Mouse (Mus musculus) T-helper 2 cell (primary cell): Measurements from ENCODE around the gene Kdm4a.

ENCODE experiments used
- in situ Hi-C: fragments of 300-600 bp; cut with MboI, MseI; formaldehyde crosslinking; loops from one replicate; pipeline ENCODE4 v1.15.1; 2025; ENCODE audit warnings: high pct_unique_total_duplicates

Kdm4a gene

DNA sequence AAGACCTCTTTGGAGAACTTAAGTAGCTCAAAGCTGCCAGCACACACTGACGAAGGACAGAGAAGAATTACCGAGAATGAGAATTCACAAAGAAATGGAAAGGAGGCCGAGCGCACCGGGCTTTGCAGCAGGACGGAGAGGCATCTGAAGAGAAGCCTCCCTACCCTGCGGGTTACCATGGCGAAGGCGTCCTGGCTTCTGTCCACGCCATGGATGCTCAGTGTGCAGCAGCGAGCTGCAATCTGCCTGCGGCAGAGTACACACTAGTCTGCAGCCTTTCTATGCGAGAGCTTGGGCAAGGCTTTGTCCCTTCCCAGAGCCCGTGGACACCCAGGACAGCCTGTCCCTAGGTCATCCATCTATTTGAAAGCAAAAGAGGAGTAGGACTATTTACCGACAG lies 23.3 kb downstream of the Kdm4a start:
- in situ Hi-C loops: loop anchor here (10.0 kb wide), 1 partner anchor 218 kb away; no protein-coding TSS in a partner anchor

DNA sequence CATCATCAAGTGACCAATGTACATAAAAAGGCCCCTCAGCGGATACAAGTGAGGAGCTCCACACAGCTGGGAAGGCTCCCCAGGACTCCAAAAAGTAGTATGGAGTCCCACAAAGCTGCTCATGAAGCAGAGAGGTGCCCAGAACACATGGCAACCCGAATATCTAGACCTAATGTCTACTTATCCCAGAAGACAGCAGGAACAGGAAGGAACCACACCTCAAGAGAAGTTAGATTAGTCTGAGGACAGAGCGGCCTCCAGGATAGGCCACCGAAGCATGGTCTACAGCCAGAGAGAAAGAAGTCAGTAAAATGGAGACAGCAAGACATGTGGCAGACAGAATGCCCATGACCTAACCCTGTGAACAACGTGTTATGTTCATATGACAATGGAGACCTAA lies 25.0 kb downstream of the Kdm4a start:
- in situ Hi-C loops: loop anchor here (10.0 kb wide), 1 partner anchor 220 kb away; no protein-coding TSS in a partner anchor

DNA sequence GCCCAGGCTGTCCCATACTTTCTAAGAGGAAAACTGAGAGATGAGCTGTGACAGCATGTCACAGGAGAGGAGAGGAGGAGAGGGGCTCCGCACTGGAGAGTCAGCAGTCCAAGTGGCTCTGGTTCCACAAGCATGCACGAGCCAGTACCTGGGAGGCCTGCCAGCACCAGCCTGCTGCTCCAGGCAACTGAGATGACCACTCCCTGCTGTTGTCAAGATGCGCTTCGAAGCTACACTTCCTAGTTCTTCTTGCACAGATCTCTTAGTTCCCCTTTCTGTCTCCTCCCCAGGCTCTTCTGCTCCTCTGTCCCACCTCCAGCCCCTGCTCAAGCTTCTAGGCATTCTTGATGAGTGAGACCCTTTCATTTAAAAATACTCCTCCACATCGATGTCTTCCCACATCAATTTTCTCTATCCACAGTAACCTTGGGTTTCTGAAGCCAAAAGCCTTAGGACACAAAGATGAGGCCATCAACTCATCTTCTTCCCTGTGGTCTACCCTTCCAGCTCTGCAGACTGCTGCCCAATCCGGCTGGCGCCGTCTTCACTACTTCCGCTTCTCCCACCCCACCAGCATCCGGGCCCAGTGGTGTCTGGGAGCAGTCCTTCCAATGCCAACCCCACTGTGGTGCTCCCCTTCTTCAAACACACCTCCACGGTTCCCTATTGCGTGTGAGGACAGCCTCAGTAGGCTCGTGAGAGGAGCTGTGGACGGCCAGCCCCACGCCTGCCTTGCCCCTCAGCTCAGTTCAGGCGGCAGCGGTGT lies 27.6 kb downstream of the Kdm4a start:
- in situ Hi-C loops: loop anchor here (10.0 kb wide), 1 partner anchor 223 kb away; no protein-coding TSS in a partner anchor

- in situ Hi-C loops: loop anchor here (10.0 kb wide), 1 partner anchor 224 kb away; no protein-coding TSS in a partner anchor
These were observed 29.0 kb downstream of the Kdm4a start for GRCm38 (mm10) chr4:118150804-118151203.

- in situ Hi-C loops: loop anchor here (10.0 kb wide), 1 partner anchor 225 kb away; no protein-coding TSS in a partner anchor
These were observed 29.7 kb downstream of the Kdm4a start for GRCm38 (mm10) chr4:118149956-118150680.

DNA sequence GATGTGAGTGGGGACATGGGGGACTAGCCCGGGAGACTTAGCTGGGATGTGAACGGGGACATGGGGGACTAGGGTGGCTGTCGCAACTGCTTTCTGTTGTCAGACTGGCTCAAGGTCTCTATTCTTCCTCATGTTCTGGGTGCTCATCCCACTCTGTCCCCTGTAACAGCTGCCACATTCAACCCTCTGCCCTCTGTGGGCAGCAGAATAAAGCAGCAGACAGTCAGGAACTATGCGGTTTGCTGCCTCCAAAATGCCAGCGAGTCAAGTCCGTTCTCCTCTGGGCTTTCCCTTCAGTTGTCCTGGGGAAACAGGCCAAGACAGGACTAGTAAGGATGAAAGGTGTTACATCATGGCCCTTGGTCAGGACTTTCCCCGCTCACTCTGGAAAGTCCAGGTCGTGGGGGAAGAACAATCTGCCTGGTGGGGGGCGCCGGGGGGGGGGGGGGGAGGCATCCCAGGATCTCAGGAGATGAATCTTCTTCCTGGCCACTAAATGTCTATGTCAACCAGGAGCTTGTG lies 30.7 kb downstream of the Kdm4a start:
- in situ Hi-C loops: no loop called here

GRCm38 (mm10) chr4:118148317-118148687 lies 31.5 kb downstream of the Kdm4a start:
- in situ Hi-C loops: no loop called here

DNA sequence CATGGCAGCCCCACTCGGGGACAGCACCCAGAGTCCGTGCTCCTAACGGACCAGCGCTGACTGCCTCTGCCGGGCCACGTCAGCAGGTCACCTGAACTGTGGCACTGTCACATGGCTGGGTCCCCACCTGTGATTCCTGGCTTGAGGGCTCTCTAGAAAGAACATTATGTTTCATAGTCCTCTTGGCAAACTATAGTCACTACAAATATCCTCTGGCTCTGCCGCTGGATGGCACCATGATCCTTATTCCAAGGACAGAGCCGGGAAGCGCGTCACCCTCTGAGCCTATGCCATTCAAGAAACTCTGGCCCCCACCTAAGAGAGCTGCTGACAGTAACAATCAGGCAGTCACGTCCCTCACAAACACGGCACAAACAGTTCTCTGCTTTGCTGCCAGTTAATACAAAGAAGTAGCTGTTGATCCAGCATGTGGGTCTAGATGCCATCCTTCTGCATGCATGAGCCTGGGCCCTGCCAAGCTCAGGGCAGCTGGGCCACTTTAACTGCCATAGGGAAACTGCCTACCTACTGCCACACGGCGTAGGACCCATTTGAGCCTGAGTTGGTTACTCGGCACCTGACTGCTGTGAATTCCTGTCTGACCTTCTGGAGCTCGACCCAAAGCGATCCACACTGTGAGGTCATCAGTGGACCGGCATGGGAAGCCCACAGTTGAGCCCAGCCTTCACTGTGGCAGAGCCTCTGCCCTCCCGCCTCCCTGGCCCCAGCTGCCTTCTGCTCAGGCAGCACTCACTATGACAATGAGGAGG lies 32.1 kb downstream of the Kdm4a start:
- in situ Hi-C loops: no loop called here

DNA sequence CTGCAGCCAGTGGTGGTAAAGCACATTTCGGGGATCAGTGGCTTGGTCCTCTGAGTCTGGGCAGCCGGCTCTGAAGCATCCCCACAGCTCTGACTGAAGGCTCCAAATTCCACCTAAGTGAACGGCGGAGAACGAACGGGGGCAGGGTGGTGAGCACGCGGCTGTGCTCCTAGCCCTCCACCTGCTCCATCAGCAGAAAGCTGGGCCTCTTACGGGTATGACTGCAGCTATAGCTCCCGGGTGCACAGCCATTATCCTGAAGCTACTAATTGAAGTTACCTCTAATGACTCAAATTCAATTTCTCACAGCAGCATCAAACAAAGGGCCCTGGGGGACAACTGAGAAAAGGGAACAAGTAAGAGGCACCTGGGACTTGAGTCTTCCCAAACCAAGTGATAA lies 32.8 kb downstream of the Kdm4a start:
- in situ Hi-C loops: no loop called here

DNA sequence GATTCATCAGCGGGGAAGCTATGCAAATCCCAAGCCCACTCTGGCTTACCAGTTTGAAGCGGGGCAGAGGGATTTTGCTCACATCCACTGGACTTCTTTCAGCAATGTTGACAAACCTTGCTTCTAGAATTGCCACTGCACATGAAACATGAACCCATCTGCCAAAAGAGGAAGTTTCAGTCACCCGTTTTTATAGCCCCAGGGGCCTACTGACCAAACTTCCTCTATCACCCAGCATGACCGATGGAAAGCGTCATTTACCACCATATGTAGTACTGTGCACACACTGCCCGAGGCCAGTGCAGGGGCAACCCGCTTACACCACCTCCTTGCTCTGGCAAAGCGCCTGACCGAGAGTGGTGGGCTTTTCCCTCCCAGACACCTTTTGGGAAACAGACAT lies 35.5 kb downstream of the Kdm4a start:
- in situ Hi-C loops: no loop called here

DNA sequence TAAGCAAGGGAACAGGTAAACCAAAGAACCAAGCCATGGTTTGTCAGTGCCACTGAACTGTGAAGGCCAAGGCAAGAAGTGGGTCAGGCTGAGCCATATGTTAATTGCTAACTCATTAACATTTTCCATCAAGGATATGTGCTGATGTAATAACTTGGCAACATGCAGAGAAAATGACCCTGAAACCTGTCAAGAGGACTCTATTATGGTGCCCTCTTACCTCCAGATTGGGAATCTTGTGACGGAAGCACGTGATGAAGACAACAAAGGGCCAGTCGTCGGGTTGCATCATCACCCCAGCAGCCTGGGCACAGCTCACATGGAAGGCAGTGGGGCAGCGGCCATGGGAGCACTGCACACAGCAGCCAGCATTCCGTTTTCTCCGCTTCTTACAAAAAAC lies 36.2 kb downstream of the Kdm4a start:
- in situ Hi-C loops: no loop called here

- in situ Hi-C loops: no loop called here
These were observed 38.3 kb downstream of the Kdm4a start for GRCm38 (mm10) chr4:118141511-118141910.

GRCm38 (mm10) chr4:118138891-118139290 lies 41.0 kb downstream of the Kdm4a start:
- in situ Hi-C loops: no loop called here

DNA sequence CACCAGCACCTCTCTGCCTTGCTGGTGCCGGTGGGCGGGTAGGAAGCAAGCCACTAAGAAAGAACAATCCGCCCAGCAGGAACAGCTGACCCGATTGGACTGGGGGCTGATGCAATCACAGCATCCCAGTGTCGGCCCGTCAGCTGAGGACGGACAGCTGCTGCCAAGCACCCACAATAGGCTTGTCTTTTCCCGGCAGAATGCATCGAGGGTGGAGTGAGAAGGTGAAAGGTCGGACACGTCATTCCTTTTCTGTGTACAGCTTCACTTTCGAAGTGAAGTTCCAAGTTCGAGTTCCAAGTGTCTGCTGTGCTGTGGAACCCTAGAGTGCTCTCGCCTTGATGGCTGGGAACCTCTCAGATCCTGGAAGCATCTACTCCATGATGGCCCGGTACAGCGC lies 42.0 kb downstream of the Kdm4a start:
- in situ Hi-C loops: no loop called here

DNA sequence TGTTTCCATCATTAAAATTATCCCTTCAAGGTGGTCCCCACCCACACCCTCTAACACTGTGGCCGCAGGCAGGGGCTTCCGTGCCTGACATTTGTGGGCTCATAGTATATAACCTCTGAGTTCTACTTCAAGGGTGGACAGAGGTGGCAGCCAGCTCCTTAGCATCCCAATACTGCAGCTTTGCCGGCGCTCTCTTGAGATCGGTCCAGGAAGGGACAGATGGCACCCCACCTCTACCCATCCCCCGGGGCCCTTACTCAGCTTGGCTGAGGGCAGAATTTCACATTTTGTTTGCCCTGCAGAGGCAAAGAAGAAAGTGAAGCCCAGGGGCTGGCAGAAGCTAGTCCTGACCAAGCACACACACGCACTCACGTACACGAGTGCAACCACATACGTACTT lies 42.5 kb downstream of the Kdm4a start:
- in situ Hi-C loops: no loop called here

GRCm38 (mm10) chr4:118135414-118135813 lies 44.4 kb downstream of the Kdm4a start:
- in situ Hi-C loops: no loop called here

GRCm38 (mm10) chr4:118134485-118135365 lies 45.1 kb downstream of the Kdm4a start, which contains the start of gene St3gal3:
TSS of gene St3gal3 (minus strand) at chr4:118134914.
- in situ Hi-C loops: no loop called here

DNA sequence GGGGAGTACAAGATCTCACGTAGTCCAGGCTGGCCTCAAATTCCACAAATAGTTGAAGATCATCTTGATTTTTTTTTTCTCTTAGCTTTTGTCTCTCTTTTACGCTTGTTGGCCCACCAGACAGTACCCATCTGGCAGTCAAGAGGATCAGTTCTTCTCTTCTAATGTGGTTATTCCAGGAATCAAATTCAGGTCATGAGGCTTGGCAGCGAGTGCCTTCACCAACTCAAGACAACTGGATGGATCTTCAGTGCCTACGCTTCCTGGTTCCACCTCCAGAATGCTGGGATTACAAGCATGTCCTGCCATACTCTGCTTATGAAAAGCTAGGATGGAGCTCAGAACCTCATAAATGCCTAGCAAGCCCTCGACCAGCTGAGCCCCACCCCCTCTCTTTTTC lies 48.5 kb downstream of the Kdm4a start:
- in situ Hi-C loops: no loop called here

- in situ Hi-C loops: no loop called here
These were observed 56.7 kb downstream of the Kdm4a start for GRCm38 (mm10) chr4:118123030-118123704.

- in situ Hi-C loops: no loop called here
These were observed 57.8 kb downstream of the Kdm4a start for GRCm38 (mm10) chr4:118122078-118122477.
